Mouse (Mus musculus): Measurements from ENCODE around the gene Ripor3.

DNA sequence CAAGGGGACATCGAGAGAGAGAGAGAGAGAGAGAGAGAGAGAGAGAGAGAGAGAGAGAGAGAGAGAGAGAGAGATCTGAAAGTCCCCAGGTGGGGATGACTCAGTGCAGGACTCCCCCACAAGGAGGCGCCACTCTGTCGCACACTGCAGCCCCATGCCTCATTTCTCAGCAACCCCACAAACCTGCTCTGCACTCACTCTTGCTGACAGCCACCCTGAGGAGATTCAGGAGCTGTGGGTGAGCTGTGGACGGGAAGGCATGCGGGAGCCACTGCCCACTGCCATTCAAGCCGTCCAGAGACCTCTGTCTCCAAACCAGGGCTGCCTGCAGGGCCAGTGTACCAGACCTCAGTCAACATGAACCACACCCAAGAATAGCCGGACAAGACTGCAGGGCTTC is 23.7 kb downstream of the Ripor3 start:
- no peak for TF ChIP-seq POLR2A (IDR thresholded peaks at IDR 0.05; ENCODE audit: low read depth, low read length)
- peak; percentile 71 for TF ChIP-seq CTCF (IDR thresholded peaks at IDR 0.05; ENCODE audit: extremely low read depth, insufficient read length, insufficient replicate concordance, low read depth, low read length)
